Mouse (Mus musculus): Measurements from ENCODE around the gene Iqsec2. TPM values are rescaled to one million over a fixed set of nuclear protein-coding genes. Genes with fewer than 3 reads are reported as not detected.
A peak's percentile ranks its signal among the peaks of the same experiment; 100 is the strongest.

The Iqsec2 gene
- 0.49 and 1.2 TPM in 2 replicates for polyA plus RNA-seq (2016; fragmentation: Nextera tagmentation; extraction: Ambion mirVana)

DNA sequence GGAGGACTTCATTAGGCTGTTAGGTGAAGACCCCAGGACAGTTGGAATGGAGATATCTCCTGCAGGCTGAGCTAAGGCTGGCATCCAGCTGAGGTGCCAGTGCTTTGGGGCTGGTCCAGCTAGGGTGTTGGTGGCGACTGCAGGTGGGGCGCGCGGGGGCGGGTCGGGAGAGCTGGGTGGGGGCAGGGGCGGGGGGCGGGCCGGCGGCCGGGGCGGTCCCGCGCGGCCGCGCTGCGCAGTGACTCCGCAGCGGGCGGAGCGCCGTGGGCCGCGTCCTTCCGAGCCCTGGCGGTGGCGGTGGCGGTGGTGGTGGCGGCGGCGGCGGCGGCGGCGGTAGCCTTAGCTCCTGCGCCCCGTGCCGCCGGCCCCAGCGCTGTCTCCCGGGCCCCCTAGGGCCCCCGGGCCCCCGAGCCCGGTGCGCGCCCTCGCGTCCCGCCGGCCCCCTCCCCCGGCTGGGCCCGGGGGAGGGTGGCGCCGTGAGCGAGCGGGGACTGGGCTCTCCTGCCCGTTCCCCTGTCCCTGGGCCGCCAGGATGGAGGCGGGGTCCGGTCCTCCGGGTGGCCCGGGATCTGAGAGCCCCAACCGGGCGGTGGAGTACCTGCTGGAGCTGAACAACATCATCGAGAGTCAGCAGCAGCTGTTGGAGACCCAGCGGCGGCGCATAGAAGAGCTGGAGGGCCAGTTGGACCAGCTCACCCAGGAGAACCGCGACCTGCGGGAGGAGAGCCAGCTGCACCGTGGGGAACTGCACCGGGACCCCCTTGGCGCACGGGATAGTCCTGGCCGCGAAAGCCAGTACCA lies at the start of gene Iqsec2:
TSS of gene Iqsec2 (plus strand) at position 328 of the 801 bp plus-strand sequence.
- H3K27ac ChIP-seq = peak within 1 kb of the TSS; percentile 68
- WGBS = 11% methylated on average over 50 of the region's 78 CpGs
- H3K4me1 ChIP-seq = no peaks in the 10 kb centered on the region
- H3K27me3 ChIP-seq (ENCODE audit: low read depth, poor library complexity, severe bottlenecking) = peaks cover 99% of the 10 kb centered on the region
- peak within 1 kb of the TSS; percentile 67 for H3K4me3 ChIP-seq
- DNase-seq (ENCODE audit: low spot score) = peak; percentile 49
- no peaks in the 10 kb centered on the region for H3K9me3 ChIP-seq (replicated peaks)
- no peaks in the 10 kb centered on the region for H3K36me3 ChIP-seq

DNA sequence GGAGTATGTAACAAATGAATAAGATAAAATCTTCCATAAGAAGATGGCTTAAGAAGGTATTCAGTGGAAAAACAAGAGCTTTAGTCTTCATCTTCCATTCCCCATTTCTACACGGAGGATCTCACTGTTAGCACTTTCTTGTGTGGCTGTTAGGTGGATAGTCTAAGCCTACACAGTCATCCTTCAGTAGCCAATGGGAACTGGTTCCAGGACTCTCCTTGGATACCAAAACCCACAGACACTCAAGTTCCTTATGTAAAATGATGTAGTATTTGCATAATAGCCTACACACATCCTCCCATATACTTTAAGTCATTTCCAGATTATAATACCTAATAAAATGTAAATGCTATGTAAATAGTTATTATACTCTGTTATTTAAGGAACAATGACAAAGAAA lies 46.5 kb upstream of the Iqsec2 start:
- Histone ChIP-seq H3K9me3 (replicated peaks) (no peaks in the 10 kb centered on the region), H3K4me3 (no peak overlapping the region), H3K27ac (no peak overlapping the region), H3K36me3 (no peaks in the 10 kb centered on the region), H3K4me1 (no peaks in the 10 kb centered on the region), H3K27me3 (ENCODE audit: low read depth, poor library complexity, severe bottlenecking) (peaks cover 98% of the 10 kb centered on the region)
- WGBS = 55% methylated on average over 1 of the region's 1 CpGs
- no peak for DNase-seq (ENCODE audit: low spot score)

DNA sequence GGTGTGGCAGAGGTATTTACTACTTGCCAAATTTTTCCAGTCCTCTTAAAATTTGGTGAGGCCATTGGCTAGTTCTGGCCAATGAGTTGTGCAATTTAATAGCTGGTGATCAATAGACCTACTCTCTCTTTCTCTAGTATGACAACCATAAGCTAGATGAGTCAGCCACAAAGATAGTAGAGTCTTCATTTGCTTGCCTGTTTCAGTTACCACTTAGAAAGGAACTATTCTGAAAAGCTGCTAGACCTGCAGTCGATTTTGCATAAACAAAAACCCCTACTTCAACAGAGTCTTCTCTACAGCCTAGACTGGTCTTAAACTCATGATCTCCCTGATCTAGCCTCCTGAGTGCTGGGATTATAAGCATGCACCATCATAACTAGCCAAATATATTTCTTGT lies 22.4 kb upstream of the Iqsec2 start:
- H3K36me3 ChIP-seq = no peaks in the 10 kb centered on the region
- no peaks in the 10 kb centered on the region for H3K9me3 ChIP-seq (replicated peaks)
- DNase-seq (ENCODE audit: low spot score) = no peak
- H3K4me1 ChIP-seq = no peaks in the 10 kb centered on the region
- WGBS = 90% methylated on average over 1 of the region's 1 CpGs
- H3K4me3 ChIP-seq = no peak overlapping the region
- H3K27me3 ChIP-seq (ENCODE audit: low read depth, poor library complexity, severe bottlenecking) = peaks cover 96% of the 10 kb centered on the region
- no peak overlapping the region for H3K27ac ChIP-seq

GRCm38 (mm10) chrX:152130777-152131176 lies 13.3 kb upstream of the Iqsec2 start:
- Histone ChIP-seq H3K4me1 (no peaks in the 10 kb centered on the region), H3K4me3 (no peak overlapping the region), H3K36me3 (no peaks in the 10 kb centered on the region), H3K9me3 (replicated peaks) (no peaks in the 10 kb centered on the region), H3K27me3 (ENCODE audit: low read depth, poor library complexity, severe bottlenecking) (peaks cover 100% of the 10 kb centered on the region), H3K27ac (no peak overlapping the region)
- no peak for DNase-seq (ENCODE audit: low spot score)
- WGBS = 65% methylated on average over 3 of the region's 3 CpGs

GRCm38 (mm10) chrX:152132029-152132428 lies 12.0 kb upstream of the Iqsec2 start:
- 83% methylated on average over 2 of the region's 2 CpGs for WGBS
- peaks cover 100% of the 10 kb centered on the region for H3K27me3 ChIP-seq (ENCODE audit: low read depth, poor library complexity, severe bottlenecking)
- no peak overlapping the region for H3K4me3 ChIP-seq
- no peak overlapping the region for H3K27ac ChIP-seq
- H3K36me3 ChIP-seq = no peaks in the 10 kb centered on the region
- H3K4me1 ChIP-seq = no peaks in the 10 kb centered on the region
- no peaks in the 10 kb centered on the region for H3K9me3 ChIP-seq (replicated peaks)
- DNase-seq (ENCODE audit: low spot score) = no peak

GRCm38 (mm10) chrX:152135195-152135594 lies 8.9 kb upstream of the Iqsec2 start:
- no peaks in the 10 kb centered on the region for H3K4me1 ChIP-seq
- H3K36me3 ChIP-seq = no peaks in the 10 kb centered on the region
- 73% methylated on average over 2 of the region's 2 CpGs for WGBS
- H3K4me3 ChIP-seq = no peak overlapping the region
- no peaks in the 10 kb centered on the region for H3K9me3 ChIP-seq (replicated peaks)
- peaks cover 96% of the 10 kb centered on the region for H3K27me3 ChIP-seq (ENCODE audit: low read depth, poor library complexity, severe bottlenecking)
- no peak overlapping the region for H3K27ac ChIP-seq
- DNase-seq (ENCODE audit: low spot score) = no peak

GRCm38 (mm10) chrX:152144742-152145214 lies 710 bp downstream of the Iqsec2 start:
- peak; percentile 35 for DNase-seq (ENCODE audit: low spot score)
- Histone ChIP-seq H3K9me3 (replicated peaks) (no peaks in the 10 kb centered on the region), H3K4me1 (no peaks in the 10 kb centered on the region), H3K4me3 (peak overlapping the region; percentile 67), H3K36me3 (no peaks in the 10 kb centered on the region), H3K27me3 (ENCODE audit: low read depth, poor library complexity, severe bottlenecking) (peaks cover 99% of the 10 kb centered on the region), H3K27ac (peak overlapping the region; percentile 68)
- WGBS = 12% methylated on average over 42 of the region's 42 CpGs

- Histone ChIP-seq H3K27ac (no peak overlapping the region), H3K36me3 (no peaks in the 10 kb centered on the region), H3K4me3 (no peak overlapping the region), H3K27me3 (ENCODE audit: low read depth, poor library complexity, severe bottlenecking) (peaks cover 100% of the 10 kb centered on the region), H3K4me1 (no peaks in the 10 kb centered on the region), H3K9me3 (replicated peaks) (no peaks in the 10 kb centered on the region)
- WGBS = 35% methylated on average over 1 of the region's 1 CpGs
- DNase-seq (ENCODE audit: low spot score) = no peak
Measured at GRCm38 (mm10) chrX:152146150-152146549, 2.1 kb downstream of the Iqsec2 start.

GRCm38 (mm10) chrX:152146691-152147090 lies 2.6 kb downstream of the Iqsec2 start:
- no peaks in the 10 kb centered on the region for H3K36me3 ChIP-seq
- H3K4me3 ChIP-seq = no peak overlapping the region
- no peak for DNase-seq (ENCODE audit: low spot score)
- H3K27ac ChIP-seq = no peak overlapping the region
- no peaks in the 10 kb centered on the region for H3K4me1 ChIP-seq
- peaks cover 100% of the 10 kb centered on the region for H3K27me3 ChIP-seq (ENCODE audit: low read depth, poor library complexity, severe bottlenecking)
- 88% methylated on average over 2 of the region's 2 CpGs for WGBS
- H3K9me3 ChIP-seq (replicated peaks) = no peaks in the 10 kb centered on the region

- no peaks in the 10 kb centered on the region for H3K9me3 ChIP-seq (replicated peaks)
- peak; percentile 60 for DNase-seq (ENCODE audit: low spot score)
- H3K27ac ChIP-seq = no peak overlapping the region
- H3K4me1 ChIP-seq = no peaks in the 10 kb centered on the region
- WGBS = 40% methylated on average over 5 of the region's 5 CpGs
- H3K27me3 ChIP-seq (ENCODE audit: low read depth, poor library complexity, severe bottlenecking) = peaks cover 100% of the 10 kb centered on the region
- no peak overlapping the region for H3K4me3 ChIP-seq
- H3K36me3 ChIP-seq = no peaks in the 10 kb centered on the region
Measured at GRCm38 (mm10) chrX:152147451-152148116, 3.5 kb downstream of the Iqsec2 start.

DNA sequence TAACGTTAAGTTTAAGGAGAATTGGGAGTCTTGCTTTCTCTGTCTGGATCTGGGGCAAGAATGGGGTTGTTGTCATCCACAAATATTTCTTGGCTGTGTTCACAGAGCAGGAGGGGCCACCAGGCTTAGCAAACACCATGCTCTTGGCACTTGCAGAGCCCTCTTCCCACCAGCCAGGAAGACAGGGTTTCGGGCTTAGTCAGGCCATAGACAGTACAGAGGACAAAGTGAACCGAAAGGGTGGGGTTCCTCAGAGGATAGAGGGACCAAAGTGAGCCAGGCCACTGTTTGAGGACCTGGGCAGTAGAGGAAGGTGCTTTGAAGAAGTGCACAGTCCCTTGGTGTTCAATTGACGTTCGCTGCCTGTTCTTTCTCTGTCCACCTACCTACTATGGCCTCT lies 4.6 kb downstream of the Iqsec2 start:
- Histone ChIP-seq H3K4me1 (no peaks in the 10 kb centered on the region), H3K4me3 (no peak overlapping the region), H3K9me3 (replicated peaks) (no peaks in the 10 kb centered on the region), H3K36me3 (no peaks in the 10 kb centered on the region), H3K27ac (no peak overlapping the region), H3K27me3 (ENCODE audit: low read depth, poor library complexity, severe bottlenecking) (peaks cover 99% of the 10 kb centered on the region)
- WGBS = 78% methylated on average over 5 of the region's 5 CpGs
- DNase-seq (ENCODE audit: low spot score) = no peak

GRCm38 (mm10) chrX:152151709-152152108 lies 7.6 kb downstream of the Iqsec2 start:
- DNase-seq (ENCODE audit: low spot score) = no peak
- Histone ChIP-seq H3K27ac (no peak overlapping the region), H3K4me1 (no peaks in the 10 kb centered on the region), H3K9me3 (replicated peaks) (no peaks in the 10 kb centered on the region), H3K36me3 (no peaks in the 10 kb centered on the region), H3K4me3 (no peak overlapping the region), H3K27me3 (ENCODE audit: low read depth, poor library complexity, severe bottlenecking) (peaks cover 97% of the 10 kb centered on the region)
- WGBS = 15% methylated on average over 6 of the region's 6 CpGs

- no peak for DNase-seq (ENCODE audit: low spot score)
- H3K36me3 ChIP-seq = no peaks in the 10 kb centered on the region
- 78% methylated on average over 3 of the region's 3 CpGs for WGBS
- H3K4me3 ChIP-seq = no peak overlapping the region
- no peaks in the 10 kb centered on the region for H3K9me3 ChIP-seq (replicated peaks)
- H3K27ac ChIP-seq = no peak overlapping the region
- H3K4me1 ChIP-seq = no peaks in the 10 kb centered on the region
- H3K27me3 ChIP-seq (ENCODE audit: low read depth, poor library complexity, severe bottlenecking) = peaks cover 97% of the 10 kb centered on the region
Measured at GRCm38 (mm10) chrX:152158294-152158693, 14.2 kb downstream of the Iqsec2 start.
